Mouse (Mus musculus) left cerebral cortex, adult 9 months (tissue): ENCODE measurements at regions not wholly inside any gene's neighbourhood (a gene's known extent, or its start where the extent isn't known, plus 50 kb on each side); places are given as distances from the start of the nearest gene placed in this dataset.
A peak's percentile ranks its signal among the peaks of the same experiment; 100 is the strongest.

ENCODE experiments used
- DNase-seq, 2 experiments: peaks; one replicate each; pipeline ENCODE4 v3.0.0; 2022; ENCODE audit warnings: low spot score in 2 of 2

GRCm38 (mm10) chr4:87667556-87668154, 365.5 kb downstream of the Mllt3 start:
- DNase-seq, result no peak

- DNase-seq, result no peak
These were observed 368.0 kb downstream of the Mllt3 start for GRCm38 (mm10) chr4:87665149-87665548.

- DNase-seq, result no peak
These were observed 370.3 kb downstream of the Mllt3 start for GRCm38 (mm10) chr4:87662876-87663275.

- DNase-seq, result no peak
These were observed 374.8 kb downstream of the Mllt3 start for GRCm38 (mm10) chr4:87658316-87658715.

GRCm38 (mm10) chr4:87657855-87658254, 375.3 kb downstream of the Mllt3 start:
- DNase-seq, result no peak

GRCm38 (mm10) chr4:87653440-87654165, 379.6 kb downstream of the Mllt3 start:
- no peak for DNase-seq

GRCm38 (mm10) chr4:87652314-87652934, 380.7 kb downstream of the Mllt3 start:
- no peak for DNase-seq

- no peak for DNase-seq
These were observed 381.9 kb downstream of the Mllt3 start for GRCm38 (mm10) chr4:87651275-87651674.

- DNase-seq, result peak; percentile 14 to 22
These were observed 382.3 kb downstream of the Mllt3 start for GRCm38 (mm10) chr4:87650837-87651236.

- DNase-seq, result no peak
These were observed 382.8 kb downstream of the Mllt3 start for GRCm38 (mm10) chr4:87650393-87650792.

- no peak for DNase-seq
These were observed 384.2 kb downstream of the Mllt3 start for GRCm38 (mm10) chr4:87648919-87649318.

GRCm38 (mm10) chr4:87647932-87648911, 384.9 kb downstream of the Mllt3 start:
- DNase-seq, result peak in 1 of 2 experiments; percentile 5

- DNase-seq, result no peak
These were observed 391.2 kb downstream of the Mllt3 start for GRCm38 (mm10) chr4:87642002-87642401.

- no peak for DNase-seq
These were observed 391.6 kb downstream of the Mllt3 start for GRCm38 (mm10) chr4:87641551-87641950.

- no peak for DNase-seq
These were observed 394.9 kb downstream of the Mllt3 start for GRCm38 (mm10) chr4:87638380-87638646.

GRCm38 (mm10) chr4:87637629-87638379, 395.4 kb downstream of the Mllt3 start:
- no peak for DNase-seq

GRCm38 (mm10) chr4:87611116-87611515, 380.8 kb upstream of the Slc24a2 start:
- no peak for DNase-seq

GRCm38 (mm10) chr4:87593644-87594043, 363.4 kb upstream of the Slc24a2 start:
- no peak for DNase-seq

- DNase-seq, result no peak
These were observed 360.5 kb upstream of the Slc24a2 start for GRCm38 (mm10) chr4:87590797-87591196.

GRCm38 (mm10) chr4:87578164-87578563, 347.9 kb upstream of the Slc24a2 start:
- no peak for DNase-seq

GRCm38 (mm10) chr4:87570950-87571349, 340.7 kb upstream of the Slc24a2 start:
- DNase-seq, result no peak
